Mouse (Mus musculus) MEL (cell line): Measurements from ENCODE around the gene Gm11444. TPM values are rescaled to one million over a fixed set of nuclear protein-coding genes. Genes with fewer than 3 reads are reported as not detected.

Source experiments
- DNase-seq: peaks from one replicate; pipeline ENCODE4 v3.0.0; 2011; ENCODE audit warnings: low read depth, low spot score
- H3K27ac ChIP-seq: 2 replicates; pipeline ENCODE4 v1.5.1; 2012; ENCODE audit warnings: low read depth, mild to moderate bottlenecking, control low read depth, low read length, moderate library complexity; ENCODE audit not compliant: control insufficient read depth
- H3K27me3 ChIP-seq, 2 experiments: fragments of 150-350 bp in 1 of 2; sonication (generic) in 1 of 2; 2 replicates each; pipeline ENCODE4 v1.6.1; 2012; ENCODE audit warnings: low read length in 2 of 2, mild to moderate bottlenecking in 2 of 2, improper control_type of control experiment in 1 of 2, moderate library complexity in 1 of 2; ENCODE audit not compliant: insufficient read depth in 2 of 2, control insufficient read depth in 1 of 2
- H3K36me3 ChIP-seq, 2 experiments: 2 replicates each; pipeline ENCODE4 v1.6.1; 2012 to 2014; ENCODE audit warnings: low read length in 2 of 2, improper control_type of control experiment in 1 of 2, inconsistent platforms in 1 of 2, mild to moderate bottlenecking in 1 of 2; ENCODE audit not compliant: insufficient read depth in 2 of 2, control insufficient read depth in 1 of 2
- H3K4me1 ChIP-seq, 2 experiments: fragments of 150-350 bp in 1 of 2; sonication (generic) in 1 of 2; 2 replicates each; pipeline ENCODE4 v1.6.1; 2012; ENCODE audit warnings: low read length in 2 of 2, improper control_type of control experiment in 1 of 2, mild to moderate bottlenecking in 1 of 2; ENCODE audit not compliant: insufficient read depth in 2 of 2, control insufficient read depth in 1 of 2
- H3K4me3 ChIP-seq, 2 experiments: fragments of 150-350 bp in 1 of 2; sonication (generic) in 1 of 2; 2 replicates each; pipeline ENCODE4 v1.5.1; 2012; ENCODE audit warnings: low read depth in 2 of 2, low read length in 2 of 2, mild to moderate bottlenecking in 2 of 2, moderate library complexity in 2 of 2, control low read depth in 1 of 2, improper control_type of control experiment in 1 of 2; ENCODE audit not compliant: control insufficient read depth in 1 of 2, insufficient read depth in 1 of 2
- H3K79me2 ChIP-seq: 2 replicates; pipeline ENCODE4 v1.6.1; 2012; ENCODE audit warnings: mild to moderate bottlenecking, low read length, moderate library complexity; ENCODE audit not compliant: control insufficient read depth, poor library complexity, insufficient read depth
- H3K9ac ChIP-seq: 2 replicates; pipeline ENCODE4 v1.6.1; 2012; ENCODE audit warnings: low read depth, mild to moderate bottlenecking, control low read depth, low read length, moderate library complexity; ENCODE audit not compliant: control insufficient read depth, poor library complexity, severe bottlenecking
- H3K9me3 ChIP-seq: fragments of 150-350 bp; sonication (generic); replicated peaks from 2 replicates; pipeline ENCODE4 v1.6.1; 2012; ENCODE audit warnings: mild to moderate bottlenecking, low read length, improper control_type of control experiment, moderate library complexity; ENCODE audit not compliant: insufficient read depth
- CHD1 ChIP-seq: IDR thresholded peaks from 2 replicates; pipeline ENCODE4 v1.6.1; 2012; ENCODE audit warnings: low read depth, mild to moderate bottlenecking, inconsistent platforms, low read length, improper control_type of control experiment
- CTCF ChIP-seq, 3 experiments: IDR thresholded peaks in 2 of 3; conservative IDR thresholded peaks in 1 of 3; 2 replicates each; pipeline ENCODE4 v1.5.1; 2011 to 2012; ENCODE audit warnings: low read length in 3 of 3, low read depth in 2 of 3, mild to moderate bottlenecking in 2 of 3, improper control_type of control experiment in 1 of 3, inconsistent platforms in 1 of 3, mixed read lengths in 1 of 3, moderate library complexity in 1 of 3; ENCODE audit not compliant: control insufficient read depth in 1 of 3, insufficient read depth in 1 of 3, poor library complexity in 1 of 3, severe bottlenecking in 1 of 3
- ELF1 ChIP-seq: IDR thresholded peaks from 2 replicates; pipeline ENCODE4 v1.6.1; 2014; ENCODE audit warnings: low read depth, mild to moderate bottlenecking, inconsistent platforms, low read length, improper control_type of control experiment, moderate library complexity
- ETS1 ChIP-seq: IDR thresholded peaks from 2 replicates; pipeline ENCODE4 v1.6.1; 2012; ENCODE audit warnings: low read depth, mild to moderate bottlenecking, inconsistent platforms, low read length, improper control_type of control experiment, moderate library complexity
- HCFC1 ChIP-seq: IDR thresholded peaks from 2 replicates; pipeline ENCODE4 v1.6.1; 2012; ENCODE audit warnings: low read depth, mild to moderate bottlenecking, inconsistent platforms, low read length, improper control_type of control experiment, moderate library complexity
- JUND ChIP-seq: IDR thresholded peaks from 2 replicates; pipeline ENCODE4 v1.6.1; 2011; ENCODE audit warnings: low read depth, mild to moderate bottlenecking, improper control_type of control experiment, low read length
- KAT2A ChIP-seq: conservative IDR thresholded peaks from 2 replicates; pipeline ENCODE4 v1.6.1; 2012; ENCODE audit warnings: low read depth, low read length, improper control_type of control experiment, inconsistent platforms
- MAX ChIP-seq: IDR thresholded peaks from 2 replicates; pipeline ENCODE4 v1.6.1; 2011; ENCODE audit warnings: low read length, improper control_type of control experiment
- MAZ ChIP-seq: IDR thresholded peaks from 2 replicates; pipeline ENCODE4 v1.6.1; 2012; ENCODE audit warnings: low read depth, mild to moderate bottlenecking, inconsistent platforms, low read length, improper control_type of control experiment
- MXI1 ChIP-seq: IDR thresholded peaks from 2 replicates; pipeline ENCODE4 v1.6.1; 2011; ENCODE audit warnings: mild to moderate bottlenecking, low read depth, low read length, improper control_type of control experiment
- MYB ChIP-seq: IDR thresholded peaks from 2 replicates; pipeline ENCODE4 v1.6.1; 2011; ENCODE audit warnings: mild to moderate bottlenecking, low read depth, low read length, improper control_type of control experiment
- MYC ChIP-seq: IDR thresholded peaks from 2 replicates; pipeline ENCODE4 v1.6.1; 2011; ENCODE audit warnings: low read depth, mild to moderate bottlenecking, low read length, improper control_type of control experiment, moderate library complexity
- NELFE ChIP-seq: IDR thresholded peaks from 2 replicates; pipeline ENCODE4 v1.6.1; 2011; ENCODE audit warnings: low read depth, low read length, improper control_type of control experiment
- NRF1 ChIP-seq: IDR thresholded peaks from 2 replicates; pipeline ENCODE4 v1.6.1; 2014; ENCODE audit warnings: low read depth, mild to moderate bottlenecking, inconsistent platforms, low read length, improper control_type of control experiment, moderate library complexity; ENCODE audit not compliant: poor library complexity, insufficient read depth, severe bottlenecking
- POLR2A ChIP-seq, 2 experiments: IDR thresholded peaks; 2 replicates each; pipeline ENCODE4 v1.6.1; 2011 to 2012; ENCODE audit warnings: low read length in 2 of 2, mild to moderate bottlenecking in 2 of 2, control low read depth in 1 of 2, improper control_type of control experiment in 1 of 2, low read depth in 1 of 2, moderate library complexity in 1 of 2; ENCODE audit not compliant: control insufficient read depth in 1 of 2, insufficient read depth in 1 of 2, poor library complexity in 1 of 2
- POLR2AphosphoS2 ChIP-seq: IDR thresholded peaks from 2 replicates; pipeline ENCODE4 v1.6.1; 2011; ENCODE audit warnings: low read length, improper control_type of control experiment
- RAD21 ChIP-seq: IDR thresholded peaks from 2 replicates; pipeline ENCODE4 v1.6.1; 2011; ENCODE audit warnings: mild to moderate bottlenecking, low read depth, low read length, improper control_type of control experiment
- RCOR1 ChIP-seq: IDR thresholded peaks from 2 replicates; pipeline ENCODE4 v1.6.1; 2012; ENCODE audit warnings: low read depth, mild to moderate bottlenecking, inconsistent platforms, low read length, improper control_type of control experiment
- SIN3A ChIP-seq: IDR thresholded peaks from 2 replicates; pipeline ENCODE4 v1.6.1; 2012; ENCODE audit warnings: low read length, improper control_type of control experiment, inconsistent platforms
- SMC3 ChIP-seq: IDR thresholded peaks from 2 replicates; pipeline ENCODE4 v1.6.1; 2011; ENCODE audit warnings: low read depth, low read length, improper control_type of control experiment
- TBP ChIP-seq: IDR thresholded peaks from 2 replicates; pipeline ENCODE4 v1.8.0; 2011; ENCODE audit warnings: low read depth, low read length, improper control_type of control experiment
- TCF12 ChIP-seq: IDR thresholded peaks from 2 replicates; pipeline ENCODE4 v1.6.1; 2014; ENCODE audit warnings: low read depth, mild to moderate bottlenecking, inconsistent platforms, low read length, improper control_type of control experiment, moderate library complexity
- UBTF ChIP-seq: IDR thresholded peaks from 2 replicates; pipeline ENCODE4 v1.6.1; 2012; ENCODE audit warnings: low read depth, mild to moderate bottlenecking, inconsistent platforms, low read length, improper control_type of control experiment, moderate library complexity, borderline replicate concordance; ENCODE audit not compliant: insufficient read depth
- ZC3H11A ChIP-seq: IDR thresholded peaks from 2 replicates; pipeline ENCODE4 v1.6.1; 2012; ENCODE audit warnings: low read depth, mild to moderate bottlenecking, inconsistent platforms, low read length, improper control_type of control experiment
- ZKSCAN1 ChIP-seq: IDR thresholded peaks from 2 replicates; pipeline ENCODE4 v1.6.1; 2012; ENCODE audit warnings: low read depth, mild to moderate bottlenecking, inconsistent platforms, low read length, improper control_type of control experiment, moderate library complexity
- ZMIZ1 ChIP-seq: IDR thresholded peaks from 2 replicates; pipeline ENCODE4 v1.6.1; 2012; ENCODE audit warnings: low read depth, mild to moderate bottlenecking, inconsistent platforms, low read length, improper control_type of control experiment, moderate library complexity
- polyA plus RNA-seq, 2 experiments: library from polyadenylated mRNA; stranded (reverse) in 1 of 2; unstranded in 1 of 2; fragments of >175 nt in 1 of 2; fragments of >200 nt in 1 of 2; gene quantifications; 2 replicates each; pipeline versions ENCODE4 v1.2.1 to v1.2.4; 2012; ENCODE audit warnings: low replicate concordance in 2 of 2, low read depth in 1 of 2; ENCODE audit not compliant: insufficient read length in 2 of 2, insufficient read depth in 1 of 2, missing spikeins in 1 of 2
- total RNA-seq: library from RNA; depleted of rRNA; stranded (reverse); fragments of 300-350 nt; gene quantifications from 2 replicates; pipeline ENCODE4 v1.2.3, GENCODE M21; 2012

Gm11444 gene
- total and polyA plus RNA-seq, 3 experiments, result 0.21 TPM; not detected in 2

- peak; percentile 81 for TF ChIP-seq ZC3H11A
- TF ChIP-seq NRF1, result no peak
- peak; percentile 61; the same call in 1 of the 2 replicates for TF ChIP-seq POLR2AphosphoS2
- TF ChIP-seq KAT2A, result no peak
- no peak for TF ChIP-seq MYB
- no peak; the same call in 1 of the 2 replicates for TF ChIP-seq CHD1
- peak; percentile 53; the same call in 1 of the 2 replicates for TF ChIP-seq HCFC1
- peak; percentile 21; the same call in 1 of the 2 replicates for TF ChIP-seq TCF12
- TF ChIP-seq RCOR1, result no peak
- peak; percentile 76; the same call in 1 of the 2 replicates for TF ChIP-seq ZMIZ1
- no peak for TF ChIP-seq JUND
Observed at GRCm38 (mm10) chr11:85844144-85844965, 5.8 kb downstream of the Gm11444 start (continued).

DNA sequence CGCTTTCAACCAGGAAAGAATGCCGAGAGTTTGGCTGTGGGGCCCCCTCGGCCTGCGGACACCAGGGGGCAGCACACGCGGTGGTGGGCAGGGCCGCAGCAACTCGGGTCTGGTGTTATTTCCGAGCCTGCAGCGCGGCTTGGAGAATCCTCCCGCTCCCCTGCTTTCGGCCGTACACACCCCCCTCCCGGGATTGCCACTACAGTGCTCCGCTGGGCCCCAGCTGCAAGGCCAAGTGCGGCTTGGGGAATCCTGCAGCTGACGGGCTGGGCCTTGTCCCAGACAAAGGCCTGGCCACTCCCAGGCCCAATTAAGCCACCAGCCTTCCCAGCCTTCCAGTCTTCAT lies 6.8 kb downstream of the Gm11444 start:
- peak overlapping the region; percentile 83 for H3K9ac ChIP-seq
- TF ChIP-seq TCF12 (peak; percentile 41; the same call in 1 of the 2 replicates), SIN3A (peak; percentile 84), CHD1 (0 out of 2 replicates have a peak, but pooled peaks have one; percentile 3), CTCF (IDR thresholded peaks at IDR 0.05 in 2 of 3, conservative IDR thresholded peaks at IDR 0.05 in 1 of 3; ENCODE audit: control insufficient read depth in 1 of 3, insufficient read depth in 1 of 3, low read depth in 2 of 3, low read length in 3 of 3, poor library complexity in 1 of 3, severe bottlenecking in 1 of 3) (peak; percentile 66 to 96 (median 94)), ZKSCAN1 (no peak), ELF1 (0 out of 2 replicates have a peak, but pooled peaks have one; percentile 11), NELFE (no peak; the same call in none of the 2 replicates), MAX (peak; percentile 2), MXI1 (no peak; the same call in 1 of the 2 replicates), TBP (no peak), KAT2A (no peak), UBTF (peak; percentile 94), POLR2A (IDR thresholded peaks at IDR 0.05; ENCODE audit: control insufficient read depth in 1 of 2, insufficient read depth in 1 of 2, low read depth in 1 of 2, low read length in 2 of 2, poor library complexity in 1 of 2) (no peak), ZMIZ1 (no peak), MYC (no peak), ETS1 (no peak), HCFC1 (peak; percentile 53), SMC3 (peak; percentile 87), RAD21 (peak; percentile 55), ZC3H11A (no peak; the same call in 1 of the 2 replicates), MAZ (peak; percentile 94; the same call in 1 of the 2 replicates)
- H3K9me3 ChIP-seq, result no peaks in the 10 kb centered on the region
- H3K79me2 ChIP-seq, result no peaks in the 10 kb centered on the region; the same call in 1 of the 2 replicates
- peak; percentile 96 for DNase-seq
- peak overlapping the region; percentile 88 to 100 for H3K4me3 ChIP-seq
- H3K4me1 ChIP-seq, result peaks cover 0 to 3% of the 10 kb centered on the region in 2 experiments; a peak in 2 of 4 replicates
- no peaks in the 10 kb centered on the region for H3K27me3 ChIP-seq
- peak overlapping the region; percentile 48 for H3K27ac ChIP-seq
- no peaks in the 10 kb centered on the region for H3K36me3 ChIP-seq
